Mouse (Mus musculus) yolk sac, embryonic 10.5 days (tissue): Measurements from ENCODE around the gene Pcdh15.

ENCODE experiments used
- DNase-seq: peaks from one replicate; pipeline ENCODE4 v3.0.0-alpha.2; 2017; ENCODE audit warnings: low spot score

Gene Pcdh15

GRCm38 (mm10) chr10:73379001-73379400, 279.9 kb downstream of the Pcdh15 start:
- DNase-seq: no peak

- no peak for DNase-seq
Measured at GRCm38 (mm10) chr10:73384003-73384402, 284.9 kb downstream of the Pcdh15 start.

- DNase-seq: no peak
Measured at GRCm38 (mm10) chr10:73400426-73400825, 301.3 kb downstream of the Pcdh15 start.

GRCm38 (mm10) chr10:73425408-73425807, 326.3 kb downstream of the Pcdh15 start:
- DNase-seq: no peak

- no peak for DNase-seq
Measured at GRCm38 (mm10) chr10:73431345-73431744, 332.2 kb downstream of the Pcdh15 start.

- DNase-seq: no peak
Measured at GRCm38 (mm10) chr10:73484082-73484481, 384.9 kb downstream of the Pcdh15 start.

GRCm38 (mm10) chr10:73491654-73492053, 392.5 kb downstream of the Pcdh15 start:
- DNase-seq: no peak

GRCm38 (mm10) chr10:73514846-73515245, 415.7 kb downstream of the Pcdh15 start:
- DNase-seq: no peak

GRCm38 (mm10) chr10:73515742-73516141, 416.6 kb downstream of the Pcdh15 start:
- DNase-seq: no peak

- no peak for DNase-seq
Measured at GRCm38 (mm10) chr10:73519438-73519837, 420.3 kb downstream of the Pcdh15 start.

GRCm38 (mm10) chr10:73552831-73553230, 453.7 kb downstream of the Pcdh15 start:
- no peak for DNase-seq

- no peak for DNase-seq
Measured at GRCm38 (mm10) chr10:73564216-73564615, 465.1 kb downstream of the Pcdh15 start.

GRCm38 (mm10) chr10:73574711-73575297, 475.7 kb downstream of the Pcdh15 start:
- no peak for DNase-seq

GRCm38 (mm10) chr10:73667501-73667900, 568.4 kb downstream of the Pcdh15 start:
- DNase-seq: no peak

GRCm38 (mm10) chr10:73700519-73701286, 601.6 kb downstream of the Pcdh15 start:
- DNase-seq: no peak

GRCm38 (mm10) chr10:73725566-73726240, 626.6 kb downstream of the Pcdh15 start:
- DNase-seq: no peak

GRCm38 (mm10) chr10:73733246-73733645, 634.1 kb downstream of the Pcdh15 start:
- DNase-seq: no peak

GRCm38 (mm10) chr10:73749021-73749420, 649.9 kb downstream of the Pcdh15 start:
- no peak for DNase-seq

- DNase-seq: no peak
Measured at GRCm38 (mm10) chr10:73753876-73754275, 654.7 kb downstream of the Pcdh15 start.

- DNase-seq: no peak
Measured at GRCm38 (mm10) chr10:73782945-73783344, 683.8 kb downstream of the Pcdh15 start.

GRCm38 (mm10) chr10:73788163-73788562, 689.0 kb downstream of the Pcdh15 start:
- no peak for DNase-seq

GRCm38 (mm10) chr10:73805069-73805468, 705.9 kb downstream of the Pcdh15 start:
- no peak for DNase-seq

GRCm38 (mm10) chr10:73812311-73812710, 713.2 kb downstream of the Pcdh15 start:
- DNase-seq: no peak
